Mouse (Mus musculus) MEL (cell line): ENCODE measurements at regions not wholly inside any gene's neighbourhood (a gene's known extent, or its start where the extent isn't known, plus 50 kb on each side); places are given as distances from the start of the nearest gene placed in this dataset.

Source experiments
- BHLHE40 ChIP-seq: IDR thresholded peaks from 2 replicates; pipeline ENCODE4 v1.6.1; 2012; ENCODE audit warnings: low read depth, mild to moderate bottlenecking, inconsistent platforms, low read length, improper control_type of control experiment, borderline replicate concordance
- CHD1 ChIP-seq: IDR thresholded peaks from 2 replicates; pipeline ENCODE4 v1.6.1; 2012; ENCODE audit warnings: low read depth, mild to moderate bottlenecking, inconsistent platforms, low read length, improper control_type of control experiment
- CTCF ChIP-seq, 3 experiments: IDR thresholded peaks in 2 of 3; conservative IDR thresholded peaks in 1 of 3; 2 replicates each; pipeline ENCODE4 v1.5.1; 2011 to 2012; ENCODE audit warnings: low read length in 3 of 3, low read depth in 2 of 3, mild to moderate bottlenecking in 2 of 3, improper control_type of control experiment in 1 of 3, inconsistent platforms in 1 of 3, mixed read lengths in 1 of 3, moderate library complexity in 1 of 3; ENCODE audit not compliant: control insufficient read depth in 1 of 3, insufficient read depth in 1 of 3, poor library complexity in 1 of 3, severe bottlenecking in 1 of 3
- E2F4 ChIP-seq: IDR thresholded peaks from 2 replicates; pipeline ENCODE4 v1.6.1; 2011; ENCODE audit warnings: low read depth, low read length, improper control_type of control experiment, borderline replicate concordance
- EP300 ChIP-seq, 2 experiments: IDR thresholded peaks; 2 replicates each; pipeline ENCODE4 v1.6.1; 2011; ENCODE audit warnings: improper control_type of control experiment in 2 of 2, low read length in 2 of 2, low read depth in 1 of 2, mild to moderate bottlenecking in 1 of 2
- GATA1 ChIP-seq: IDR thresholded peaks from 2 replicates; pipeline ENCODE4 v1.6.1; 2011; ENCODE audit warnings: low read depth, low read length, improper control_type of control experiment
- NELFE ChIP-seq: IDR thresholded peaks from 2 replicates; pipeline ENCODE4 v1.6.1; 2011; ENCODE audit warnings: low read depth, low read length, improper control_type of control experiment
- POLR2A ChIP-seq, 2 experiments: IDR thresholded peaks; 2 replicates each; pipeline ENCODE4 v1.6.1; 2011 to 2012; ENCODE audit warnings: low read length in 2 of 2, mild to moderate bottlenecking in 2 of 2, control low read depth in 1 of 2, improper control_type of control experiment in 1 of 2, low read depth in 1 of 2, moderate library complexity in 1 of 2; ENCODE audit not compliant: control insufficient read depth in 1 of 2, insufficient read depth in 1 of 2, poor library complexity in 1 of 2
- TBP ChIP-seq: IDR thresholded peaks from 2 replicates; pipeline ENCODE4 v1.8.0; 2011; ENCODE audit warnings: low read depth, low read length, improper control_type of control experiment
- TCF12 ChIP-seq: IDR thresholded peaks from 2 replicates; pipeline ENCODE4 v1.6.1; 2014; ENCODE audit warnings: low read depth, mild to moderate bottlenecking, inconsistent platforms, low read length, improper control_type of control experiment, moderate library complexity
- UBTF ChIP-seq: IDR thresholded peaks from 2 replicates; pipeline ENCODE4 v1.6.1; 2012; ENCODE audit warnings: low read depth, mild to moderate bottlenecking, inconsistent platforms, low read length, improper control_type of control experiment, moderate library complexity, borderline replicate concordance; ENCODE audit not compliant: insufficient read depth
- USF1 ChIP-seq: IDR thresholded peaks from 2 replicates; pipeline ENCODE4 v1.6.1; 2014; ENCODE audit warnings: low read depth, mild to moderate bottlenecking, inconsistent platforms, low read length, improper control_type of control experiment, moderate library complexity
- USF2 ChIP-seq, 2 experiments: IDR thresholded peaks; 2 replicates each; pipeline ENCODE4 v1.6.1; 2011 to 2012; ENCODE audit warnings: improper control_type of control experiment in 2 of 2, low read length in 2 of 2, borderline replicate concordance in 1 of 2, inconsistent platforms in 1 of 2, low read depth in 1 of 2, mild to moderate bottlenecking in 1 of 2; ENCODE audit not compliant: insufficient read depth in 1 of 2
- ZC3H11A ChIP-seq: IDR thresholded peaks from 2 replicates; pipeline ENCODE4 v1.6.1; 2012; ENCODE audit warnings: low read depth, mild to moderate bottlenecking, inconsistent platforms, low read length, improper control_type of control experiment

- TF ChIP-seq CTCF (IDR thresholded peaks at IDR 0.05 in 2 of 3, conservative IDR thresholded peaks at IDR 0.05 in 1 of 3; ENCODE audit: control insufficient read depth in 1 of 3, insufficient read depth in 1 of 3, low read depth in 2 of 3, low read length in 3 of 3, poor library complexity in 1 of 3, severe bottlenecking in 1 of 3) (no peak; a peak in 1 of 6 replicates), BHLHE40 (no peak), EP300 (IDR thresholded peaks at IDR 0.05; ENCODE audit: low read depth in 1 of 2, low read length in 2 of 2) (no peak), TBP (no peak), NELFE (no peak), E2F4 (no peak), CHD1 (no peak), UBTF (no peak), POLR2A (IDR thresholded peaks at IDR 0.05; ENCODE audit: control insufficient read depth in 1 of 2, insufficient read depth in 1 of 2, low read depth in 1 of 2, low read length in 2 of 2, poor library complexity in 1 of 2) (no peak), USF1 (no peak), TCF12 (no peak), ZC3H11A (no peak), GATA1 (no peak), USF2 (IDR thresholded peaks at IDR 0.05; ENCODE audit: borderline replicate concordance in 1 of 2, insufficient read depth in 1 of 2, low read depth in 1 of 2, low read length in 2 of 2) (no peak)
These were observed 140.0 kb downstream of the Lyplal1 start for GRCm38 (mm10) chr1:185977075-185977474.
